Mouse (Mus musculus) neutrophil, adult 83 days (primary cell): ENCODE data around the gene Mtrf1l. TPM values are rescaled to one million over a fixed set of nuclear protein-coding genes. Genes with fewer than 3 reads are reported as not detected.

Experiments
- total RNA-seq, 2 experiments: library from RNA; stranded (reverse); gene quantifications; one replicate each; pipeline ENCODE4 v1.2.4; 2023

Mtrf1l gene
- total RNA-seq = 1 to 10 TPM; 7.2 to 8.9 TPM

GRCm38 (mm10) chr10:5823740-5824491, at the start of gene Mtrf1l:
Gene Mtrf1l (minus strand): TSS chr10:5823910.

DNA sequence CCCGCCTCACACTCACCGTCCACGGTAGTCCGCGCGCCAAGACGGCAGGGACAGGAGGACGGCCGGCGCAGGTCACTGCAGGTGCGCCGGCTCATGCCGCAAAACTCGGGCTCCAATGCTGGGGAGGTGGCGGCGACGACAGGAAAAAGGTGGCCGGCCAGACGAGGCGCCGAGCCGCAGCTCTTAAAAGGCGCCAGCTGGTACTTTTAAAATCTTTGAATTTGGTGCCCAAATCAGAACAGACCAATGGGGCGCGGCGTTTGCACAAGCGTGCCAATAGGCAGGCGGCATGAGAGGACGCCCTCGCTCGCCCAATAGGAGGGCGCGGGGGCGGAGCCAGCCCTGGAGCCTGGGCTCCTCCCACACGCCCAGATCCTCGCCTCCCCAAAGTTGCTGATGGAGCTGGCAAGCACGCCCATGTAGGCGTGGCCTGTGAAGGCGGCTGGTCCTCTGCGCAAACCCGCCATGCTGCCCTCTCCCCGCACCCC, 18.4 kb downstream of the Mtrf1l start, which contains the start of gene Fbxo5:
TSS of gene Fbxo5 (minus strand) at position 358 of the 488 bp plus-strand sequence.

Other genes with a start within 250 kb of the Mtrf1l start
- gene Myct1, start 230.1 kb downstream of the Mtrf1l start, total RNA-seq = not detected
- gene Vip, start 184.7 kb downstream of the Mtrf1l start, total RNA-seq = not detected
- 10 to 100 TPM; 27.6 to 29.0 TPM for gene Fbxo5, start 18.3 kb downstream of the Mtrf1l start, total RNA-seq
- not detected for gene Rgs17, start 98.5 kb upstream of the Mtrf1l start, total RNA-seq